Mouse (Mus musculus) thymus, adult 2 months (tissue): ENCODE results near the gene St3gal4. TPM values are rescaled to one million over a fixed set of nuclear protein-coding genes. Genes with fewer than 3 reads are reported as not detected.
"Not testable (repeated sequence)": the region's sequence is repeated elsewhere in the genome, so short reads cannot be mapped to it uniquely, and the experiment has no call there.

ENCODE experiments used
- DNase-seq: peaks from one replicate; pipeline ENCODE4 v3.0.0; 2021
- H3K27ac ChIP-seq: fragments of 200-500 bp; 2 replicates; pipeline ENCODE4 v1.5.1; 2012; ENCODE audit warnings: low read length, control low read depth; ENCODE audit not compliant: control insufficient read depth, insufficient read depth
- H3K27me3 ChIP-seq: fragments of 200-500 bp; 2 replicates; pipeline ENCODE4 v1.6.1; 2012; ENCODE audit warnings: mild to moderate bottlenecking, low read length, moderate library complexity, mixed read lengths; ENCODE audit not compliant: control insufficient read depth, insufficient read depth
- H3K36me3 ChIP-seq: fragments of 200-500 bp; 2 replicates; pipeline ENCODE4 v1.6.1; 2012; ENCODE audit warnings: mild to moderate bottlenecking, low read length, moderate library complexity; ENCODE audit not compliant: control insufficient read depth, insufficient read depth
- H3K4me1 ChIP-seq: fragments of 200-500 bp; replicated peaks from 2 replicates; pipeline ENCODE4 v1.6.1; 2012; ENCODE audit warnings: low read length; ENCODE audit not compliant: control insufficient read depth, insufficient read depth
- H3K4me3 ChIP-seq: fragments of 200-500 bp; 2 replicates; pipeline ENCODE4 v1.5.1; 2012; ENCODE audit warnings: mild to moderate bottlenecking, low read length, control low read depth, moderate library complexity; ENCODE audit not compliant: control insufficient read depth, insufficient read depth
- CTCF ChIP-seq: fragments of 200-500 bp; IDR thresholded peaks from 2 replicates; pipeline ENCODE4 v1.5.1; 2012; ENCODE audit warnings: mild to moderate bottlenecking, control low read depth, low read length, moderate library complexity, borderline replicate concordance; ENCODE audit not compliant: control insufficient read depth, poor library complexity, insufficient read depth; ENCODE audit errors: extremely low read depth
- POLR2A ChIP-seq: fragments of 200-500 bp; IDR thresholded peaks from 2 replicates; pipeline ENCODE4 v1.6.1; 2012; ENCODE audit warnings: mild to moderate bottlenecking, low read length, control low read depth, moderate library complexity; ENCODE audit not compliant: control insufficient read depth, poor library complexity, insufficient read depth; ENCODE audit errors: extremely low read depth
- WGBS: fragments of 180-500 bp; shearing (Covaris S2); methylation state at CpG from one replicate; pipeline ENCODE4 v1.1.7; 2018; 5-methylcytosine and 5-hydroxymethylcytosine counted together
- polyA plus RNA-seq: library from polyadenylated mRNA; depleted of rRNA; stranded (reverse); fragments of >200 nt; gene quantifications from 2 replicates; pipeline ENCODE4 v1.2.3, GENCODE M21; 2012

Gene St3gal4
- polyA plus RNA-seq, 1 experiment = 8.9 TPM

DNA sequence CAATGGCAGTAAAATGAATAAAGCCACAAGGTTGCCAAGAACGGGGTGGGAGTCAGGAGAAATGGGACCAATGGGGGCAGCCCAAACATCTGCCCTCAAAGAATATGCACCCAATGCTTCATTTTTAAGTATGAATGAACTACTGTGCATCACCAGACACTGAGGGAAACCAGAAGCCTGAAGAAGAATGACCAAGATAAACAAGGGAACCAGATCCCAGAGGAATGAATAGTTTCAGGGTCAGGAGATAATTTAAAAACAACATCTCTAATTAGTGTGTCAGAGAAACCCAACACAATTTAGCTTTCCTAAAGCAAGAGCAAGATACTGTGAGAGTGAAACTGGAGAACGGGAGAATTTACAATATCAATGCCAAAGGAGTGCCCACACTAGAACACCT, 41.6 kb upstream of the St3gal4 start:
- no peak for TF ChIP-seq CTCF
- TF ChIP-seq POLR2A = no peak
- Histone ChIP-seq H3K4me1 (no peaks in the 10 kb centered on the region), H3K27ac (no peak overlapping the region), H3K36me3 (peaks cover 4% of the 10 kb centered on the region; the same call in 1 of the 2 replicates), H3K27me3 (no peaks in the 10 kb centered on the region), H3K4me3 (no peak overlapping the region)
- 96% methylated on average over 2 of the region's 2 CpGs for whole genome bisulfite sequencing
- DNase-seq = no peak

DNA sequence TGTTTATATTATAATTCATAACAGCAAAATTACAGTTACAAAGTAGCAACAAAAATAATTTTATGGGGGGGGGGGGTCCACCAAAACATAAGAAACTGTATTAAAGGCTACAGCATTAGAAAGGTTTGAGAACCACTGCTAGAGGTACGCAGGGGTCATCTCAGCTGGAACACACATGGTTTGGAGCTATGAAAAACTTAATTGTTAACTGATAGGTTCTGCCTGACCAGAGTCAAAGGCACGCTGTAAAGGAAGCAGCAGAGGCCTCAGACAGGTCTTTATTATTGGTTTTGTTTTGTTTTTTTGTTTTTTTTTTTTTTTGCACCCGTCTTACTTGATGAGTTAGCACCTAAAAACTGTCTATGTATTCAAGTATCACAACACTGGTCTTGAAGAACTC, 39.4 kb upstream of the St3gal4 start:
- DNase-seq = no peak
- H3K27ac ChIP-seq = no peak overlapping the region
- H3K4me1 ChIP-seq = no peaks in the 10 kb centered on the region
- H3K27me3 ChIP-seq = no peaks in the 10 kb centered on the region
- TF ChIP-seq CTCF (no peak), POLR2A (no peak)
- peaks cover 4% of the 10 kb centered on the region; the same call in 1 of the 2 replicates for H3K36me3 ChIP-seq
- WGBS = 92% methylated on average over 3 of the region's 3 CpGs
- no peak overlapping the region for H3K4me3 ChIP-seq

DNA sequence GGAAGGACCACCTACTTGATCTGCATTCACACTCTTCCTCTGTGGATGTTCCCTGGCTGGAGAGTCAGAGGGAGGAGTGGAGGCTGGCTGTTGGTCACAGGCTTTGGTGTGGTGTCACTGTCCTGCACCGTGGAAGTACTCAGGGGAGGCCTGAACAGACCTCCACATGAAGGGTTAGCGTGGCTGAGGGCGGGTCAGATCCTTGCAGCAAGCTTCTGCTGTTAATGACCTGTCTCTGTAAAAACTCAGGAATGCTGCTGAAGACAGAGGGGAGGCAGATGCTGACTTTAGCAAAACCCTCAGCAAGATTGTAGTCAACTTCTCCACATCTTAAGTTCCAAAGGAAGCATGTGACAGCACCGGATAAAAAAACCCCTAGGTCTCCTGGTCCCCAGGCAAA, 37.8 kb upstream of the St3gal4 start:
- 89% methylated on average over 4 of the region's 4 CpGs for WGBS
- Histone ChIP-seq H3K27ac (no peak overlapping the region; the same call in 1 of the 2 replicates), H3K27me3 (no peaks in the 10 kb centered on the region), H3K36me3 (no peaks in the 10 kb centered on the region), H3K4me1 (no peaks in the 10 kb centered on the region), H3K4me3 (no peak overlapping the region)
- no peak for DNase-seq
- TF ChIP-seq CTCF (no peak), POLR2A (no peak)

DNA sequence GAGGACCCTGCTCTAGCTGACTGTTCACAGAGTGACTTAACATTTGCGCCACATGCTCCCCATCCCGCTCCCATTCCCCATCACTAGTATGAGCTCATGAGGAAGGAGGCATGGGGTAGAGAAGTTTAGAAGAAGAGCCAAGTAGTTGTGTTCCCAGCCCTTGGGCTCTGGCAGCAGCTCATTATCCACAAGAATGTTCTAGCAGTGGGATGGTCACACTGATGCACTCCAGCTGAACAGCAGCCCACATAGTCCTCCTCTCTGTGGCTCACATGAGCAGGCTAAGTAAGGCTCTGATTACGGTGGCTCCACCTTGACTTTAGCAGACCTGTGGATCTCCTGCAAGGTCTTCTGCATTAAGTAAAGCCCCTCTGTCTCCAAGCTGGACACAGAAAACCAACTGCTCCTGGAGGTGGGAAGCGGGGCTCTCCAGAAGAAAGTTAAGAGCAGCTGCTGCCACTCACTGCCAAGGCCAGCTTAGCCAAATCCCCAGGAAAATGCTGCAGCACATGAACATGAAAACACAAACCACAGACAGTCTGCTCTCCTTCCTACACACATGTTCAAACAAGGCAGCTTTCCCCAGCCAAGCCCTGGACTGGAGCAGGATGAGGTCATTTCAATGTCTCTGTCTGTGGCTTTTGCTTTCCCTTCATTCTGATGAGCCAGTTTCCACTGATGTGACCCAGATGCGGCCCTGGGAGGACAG, 37.1 kb upstream of the St3gal4 start:
- Histone ChIP-seq H3K4me3 (no peak overlapping the region), H3K27me3 (no peaks in the 10 kb centered on the region), H3K4me1 (no peaks in the 10 kb centered on the region), H3K36me3 (no peaks in the 10 kb centered on the region), H3K27ac (no peak overlapping the region)
- no peak for TF ChIP-seq CTCF
- no peak for TF ChIP-seq POLR2A
- whole genome bisulfite sequencing = 92% methylated on average over 5 of the region's 5 CpGs
- DNase-seq = no peak

DNA sequence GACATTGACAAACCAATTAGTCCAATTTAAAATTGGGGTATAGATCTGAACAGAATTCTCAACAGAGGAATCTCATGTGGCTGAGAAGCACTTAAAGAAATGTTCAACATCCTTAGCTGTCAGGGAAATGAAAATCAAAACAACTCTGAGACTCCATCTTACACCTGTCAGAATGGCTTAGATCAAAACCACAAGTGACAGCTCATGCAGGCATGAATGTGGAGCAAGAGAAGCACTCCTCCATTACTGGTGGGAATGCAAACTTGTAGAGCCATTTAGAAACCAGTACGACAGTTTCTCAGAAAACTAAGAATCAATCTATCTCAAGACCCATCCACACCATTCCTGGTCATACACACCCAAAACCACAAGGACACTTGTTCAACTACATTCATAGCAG, 33.9 kb upstream of the St3gal4 start:
- no peak overlapping the region for H3K4me3 ChIP-seq
- WGBS = 85% methylated on average over 1 of the region's 1 CpGs

DNA sequence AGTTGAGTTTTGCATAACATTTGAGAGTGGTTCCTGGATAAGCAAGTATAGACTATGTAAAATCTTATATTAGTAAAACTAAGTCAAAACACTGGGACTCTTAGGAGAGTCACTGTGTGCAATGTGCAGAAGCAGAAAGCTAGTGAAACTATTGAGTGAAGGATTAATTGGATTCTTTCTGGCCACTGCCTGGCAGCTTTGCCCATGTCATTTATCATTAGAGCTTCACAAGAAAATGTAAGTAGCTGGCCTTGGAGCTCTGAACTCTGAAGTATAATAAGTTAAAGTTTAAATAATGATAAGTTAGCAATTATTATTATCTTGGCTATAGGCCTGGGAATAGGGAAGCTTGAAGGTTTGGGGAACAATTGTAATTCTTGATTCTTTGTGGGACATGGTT, 29.8 kb upstream of the St3gal4 start:
- not testable (repeated sequence) for H3K36me3 ChIP-seq, H3K27ac ChIP-seq, DNase-seq, H3K4me1 ChIP-seq, H3K27me3 ChIP-seq, H3K4me3 ChIP-seq

More for the DNA sequence above, 33.9 kb upstream of the St3gal4 start:
- Histone ChIP-seq H3K4me1 (no peaks in the 10 kb centered on the region), H3K36me3 (no peaks in the 10 kb centered on the region), H3K27me3 (no peaks in the 10 kb centered on the region), H3K27ac (no peak overlapping the region)
- no peak for DNase-seq
- TF ChIP-seq CTCF = no peak
- no peak for TF ChIP-seq POLR2A

DNA sequence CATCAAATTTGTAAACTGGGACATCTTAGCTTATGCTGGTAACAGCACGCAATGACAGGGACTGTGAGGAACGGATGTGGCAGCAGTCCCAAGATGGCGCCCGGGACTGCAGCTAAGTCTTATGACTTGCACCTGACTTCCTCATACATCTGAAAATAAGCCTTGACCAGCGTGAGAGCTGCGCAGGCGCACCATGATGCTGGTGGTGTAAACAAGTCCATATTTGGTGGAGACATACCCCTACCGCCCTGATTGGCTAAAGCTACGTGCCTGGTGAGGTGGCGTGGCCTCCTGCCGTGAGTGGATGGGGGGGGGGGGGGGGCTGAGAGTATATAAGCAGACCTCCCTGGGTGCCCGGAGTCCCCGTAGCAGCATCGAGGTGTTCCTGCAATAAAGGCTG, 28.2 kb upstream of the St3gal4 start:
- WGBS = 95% methylated on average over 14 of the region's 14 CpGs
- H3K36me3 ChIP-seq, DNase-seq, H3K4me3 ChIP-seq, H3K27ac ChIP-seq, H3K4me1 ChIP-seq, H3K27me3 ChIP-seq: not testable (repeated sequence)
